ENCODE assay signal across 11 mouse cellular contexts in genomic region chr12:85182345-85182643, GRCm38 (mm10). TPM values are rescaled to one million over a fixed set of nuclear protein-coding genes. Genes with fewer than 3 reads are reported as not detected.
DNase-seq lines count a peak whose midpoint lies in the region; ATAC-seq lines count a peak whose summit lies in the region.
"Had no signal": no experiment of that assay in that cellular context is flagged by ENCODE, and none has a peak within 500 bp of the region (broad histone marks: within the 10 kb centered on the region; RNA-seq: fewer than 3 reads in every experiment).

No protein-coding gene starts in this region.

- H3K36me3 ChIP-seq in heart, embryonic 11.5 days (ENCODE audit: control insufficient read depth, insufficient read depth, low read length): no peaks in the 10 kb centered on the region

- H3K4me3 ChIP-seq in heart, embryonic 11.5 days (ENCODE audit: low read depth, low read length): no peak overlapping the region

- peaks cover 25% of the 10 kb centered on the region for H3K4me1 ChIP-seq in heart, embryonic 11.5 days (ENCODE audit: control insufficient read depth, insufficient read depth, low read length)

- intact Hi-C loops in heart, postnatal 36 days (cut with DNase I): no loop called here

- H3K27ac ChIP-seq in heart, embryonic 11.5 days (ENCODE audit: low read depth, low read length): no peak overlapping the region

- WGBS in heart, embryonic 11.5 days (ENCODE audit: insufficient replicate concordance): 21% methylated on average over 8 of the region's 8 CpGs

- no peak overlapping the region for H3K9ac ChIP-seq in heart, embryonic 11.5 days (ENCODE audit: low read depth, low read length)

- H3K4me2 ChIP-seq in heart, embryonic 11.5 days: peak overlapping the region; percentile 20; the same call in 1 of the 2 replicates

- no peak for ATAC-seq in heart, embryonic 11.5 days (replicated peaks; ENCODE audit: insufficient number of reproducible peaks, low FRiP score, low TSS enrichment)

- DNase-seq in heart, postnatal 36 days: no peak
- DNase-seq in thymus, postnatal 4 days: peak; percentile 17
- no peak for DNase-seq in thymus, postnatal 36 days
- DNase-seq in mesoderm, embryonic 11.5 days (ENCODE audit: low read depth, low spot score): peak; percentile 74
- DNase-seq in spleen, postnatal 36 days (ENCODE audit: low spot score in 2 of 2): no peak
- no peak for DNase-seq in B cell, adult 2 months
- DNase-seq in lung, postnatal 14 days: no peak
- DNase-seq: thymus, postnatal 14 days had no signal

- no peaks in the 10 kb centered on the region for H3K9me3 ChIP-seq in heart, embryonic 11.5 days (replicated peaks; ENCODE audit: control insufficient read depth, low read length)

- H3K27me3 ChIP-seq in heart, embryonic 11.5 days (ENCODE audit: control insufficient read depth, insufficient read depth, low read length): peaks cover 8% of the 10 kb centered on the region

RNA-seq across cellular contexts. Expression of gene Pgf, which starts 4.7 kb away (rescaled TPM):
- 9.0 and 12.7 TPM in 2 replicates for polyA plus RNA-seq in heart, embryonic 11.5 days (2014; fragmentation: Nextera tagmentation; extraction: Ambion mirVana)
- total RNA-seq in heart, postnatal 36 days (2021): 1 to 10 TPM; 3.4 to 4.6 TPM
- total RNA-seq: liver, adult 2 months; megakaryocyte-erythroid progenitor cell, adult 5-6 weeks had no signal
- polyA plus RNA-seq: liver, adult 2 months had no signal

RNA-seq across cellular contexts. Expression of gene Rps6kl1, which starts 31.2 kb away (rescaled TPM):
- polyA plus RNA-seq in heart, embryonic 11.5 days (2014; fragmentation: Nextera tagmentation; extraction: Ambion mirVana): 0.94 and 1.3 TPM in 2 replicates
- 1 to 10 TPM; 3.6 to 3.9 TPM for total RNA-seq in heart, postnatal 36 days (2021)
- total RNA-seq: megakaryocyte-erythroid progenitor cell, adult 5-6 weeks had no signal

RNA-seq across cellular contexts. Expression of gene Eif2b2, which starts 37.0 kb away (rescaled TPM):
- polyA plus RNA-seq in heart, embryonic 11.5 days (2014; fragmentation: Nextera tagmentation; extraction: Ambion mirVana): 60.4 and 60.6 TPM in 2 replicates
- total RNA-seq in heart, postnatal 36 days (2021): 10 to 100 TPM; 42.7 to 47.7 TPM

Comparison
In these comparisons a context has a peak if more than half of its experiments do, and no peak if none do; other contexts are left out.
1. DNase-seq: peak in thymus, postnatal 4 days (single experiment) and mesoderm, embryonic 11.5 days (single experiment); none in heart, postnatal 36 days (0 of 2), thymus, postnatal 36 days (0 of 2), spleen, postnatal 36 days (0 of 2), B cell, adult 2 months (0 of 2) and lung, postnatal 14 days (single experiment).